Mouse (Mus musculus) B cell, adult 2 months (primary cell): ENCODE data around the gene Irf9.

Source experiments
- DNase-seq, 2 experiments: peaks; one replicate each; pipeline ENCODE4 v3.0.0; 2022

Gene Irf9

GRCm38 (mm10) chr14:55615876-55616275 is 12.5 kb downstream of the Irf9 start:
- no peak for DNase-seq

- no peak for DNase-seq
Measured at GRCm38 (mm10) chr14:55616844-55617243, 13.5 kb downstream of the Irf9 start.

GRCm38 (mm10) chr14:55617822-55618221 is 14.5 kb downstream of the Irf9 start, which contains the start of gene Rec8:
TSS of gene Rec8 (plus strand) at chr14:55618037.
- DNase-seq, result peak in 1 of 2 experiments; percentile 5

GRCm38 (mm10) chr14:55618486-55619195 is 15.3 kb downstream of the Irf9 start:
- peak in 1 of 2 experiments; percentile 6 for DNase-seq

- no peak for DNase-seq
Measured at GRCm38 (mm10) chr14:55628077-55628827, 24.9 kb downstream of the Irf9 start.

GRCm38 (mm10) chr14:55629312-55629711 is 25.9 kb downstream of the Irf9 start:
- DNase-seq, result peak; percentile 89 to 91

GRCm38 (mm10) chr14:55634874-55635522 is 31.6 kb downstream of the Irf9 start:
- no peak for DNase-seq

- peak; percentile 82 for DNase-seq
Measured at GRCm38 (mm10) chr14:55635523-55636007, 32.2 kb downstream of the Irf9 start, which contains the start of gene Ipo4. TSS of gene Ipo4 (minus strand) at chr14:55635957.

- no peak for DNase-seq
Measured at GRCm38 (mm10) chr14:55637795-55638194, 34.4 kb downstream of the Irf9 start, which contains the start of gene Gm49378. TSS of gene Gm49378 (minus strand) at chr14:55637895.

- DNase-seq, result no peak
Measured at GRCm38 (mm10) chr14:55640816-55641215, 37.4 kb downstream of the Irf9 start.

- no peak for DNase-seq
Measured at GRCm38 (mm10) chr14:55641291-55641690, 37.9 kb downstream of the Irf9 start.

GRCm38 (mm10) chr14:55642679-55643059 is 39.3 kb downstream of the Irf9 start:
- no peak for DNase-seq

GRCm38 (mm10) chr14:55643060-55643907 is 39.9 kb downstream of the Irf9 start, which contains the start of gene Tm9sf1:
TSS of gene Tm9sf1 (minus strand) at chr14:55643806.
- peak; percentile 84 to 89 for DNase-seq

- DNase-seq, result peak; percentile 35 to 36
Measured at GRCm38 (mm10) chr14:55644261-55644888, 41.0 kb downstream of the Irf9 start.

- DNase-seq, result no peak
Measured at GRCm38 (mm10) chr14:55649884-55650283, 46.5 kb downstream of the Irf9 start, which contains the start of gene Tssk4. TSS of gene Tssk4 (plus strand) at chr14:55650184.

- DNase-seq, result no peak
Measured at GRCm38 (mm10) chr14:55651528-55651927, 48.2 kb downstream of the Irf9 start.

- DNase-seq, result no peak
Measured at GRCm38 (mm10) chr14:55656935-55657334, 53.6 kb downstream of the Irf9 start.

- no peak for DNase-seq
Measured at GRCm38 (mm10) chr14:55658011-55658410, 54.6 kb downstream of the Irf9 start.
